Mouse (Mus musculus) hematopoietic stem cell, adult 5-6 weeks (primary cell): Measurements from ENCODE around the gene Galns. TPM values are rescaled to one million over a fixed set of nuclear protein-coding genes. Genes with fewer than 3 reads are reported as not detected.
A peak's percentile ranks its signal among the peaks of the same experiment; 100 is the strongest.

Experiments
- ATAC-seq, 2 experiments: fragments of 125-278 bp in 1 of 2; replicated peaks in 1 of 2; 2 replicates each; pipeline ENCODE4 v1.8.0; 2016 to 2017; ENCODE audit warnings: inconsistent platforms in 2 of 2, mild to moderate bottlenecking in 2 of 2, moderate number of reproducible peaks in 2 of 2, low read depth in 1 of 2, moderate TSS enrichment in 1 of 2; ENCODE audit not compliant: low FRiP score in 2 of 2, poor library complexity in 2 of 2, severe bottlenecking in 2 of 2, insufficient read depth in 1 of 2, low TSS enrichment in 1 of 2
- total RNA-seq: library from RNA; stranded (forward); fragments of 172-1452, 232-1000 nt; gene quantifications from 2 replicates; pipeline ENCODE4 v1.2.3, GENCODE M21; 2017

Galns gene
- total RNA-seq, 1 experiment from 2014 or later = 13.9 TPM

GRCm38 (mm10) chr8:122610612-122611277, 518 bp downstream of the Galns start:
- peak; percentile 25 to 45 for ATAC-seq

GRCm38 (mm10) chr8:122610209-122610608, 1.1 kb downstream of the Galns start:
- no peak for ATAC-seq

DNA sequence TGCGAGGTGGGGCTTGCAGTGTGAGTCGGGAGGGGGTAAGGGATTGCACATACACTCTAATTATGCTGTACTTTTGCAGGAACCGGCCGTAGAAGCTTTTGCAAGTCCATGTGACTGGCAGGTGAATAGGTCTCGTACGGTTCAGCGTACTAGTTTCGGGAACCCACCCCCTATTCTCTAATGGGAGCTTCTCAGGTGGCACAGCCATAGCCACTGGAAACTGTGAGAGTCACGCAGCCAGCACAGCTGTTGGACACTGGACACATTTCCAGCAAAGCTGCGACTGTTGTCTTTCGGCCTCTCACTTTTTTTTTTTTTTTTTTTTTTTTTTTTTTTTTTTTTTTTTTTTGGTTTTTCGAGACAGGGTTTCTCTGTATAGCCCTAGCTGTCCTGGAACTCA, 4.5 kb downstream of the Galns start:
- ATAC-seq = no peak

GRCm38 (mm10) chr8:122605367-122605766, 5.9 kb downstream of the Galns start:
- no peak for ATAC-seq

- ATAC-seq = no peak
Measured at GRCm38 (mm10) chr8:122604640-122605039, 6.6 kb downstream of the Galns start.

- no peak for ATAC-seq
Measured at GRCm38 (mm10) chr8:122600666-122601065, 10.6 kb downstream of the Galns start.

DNA sequence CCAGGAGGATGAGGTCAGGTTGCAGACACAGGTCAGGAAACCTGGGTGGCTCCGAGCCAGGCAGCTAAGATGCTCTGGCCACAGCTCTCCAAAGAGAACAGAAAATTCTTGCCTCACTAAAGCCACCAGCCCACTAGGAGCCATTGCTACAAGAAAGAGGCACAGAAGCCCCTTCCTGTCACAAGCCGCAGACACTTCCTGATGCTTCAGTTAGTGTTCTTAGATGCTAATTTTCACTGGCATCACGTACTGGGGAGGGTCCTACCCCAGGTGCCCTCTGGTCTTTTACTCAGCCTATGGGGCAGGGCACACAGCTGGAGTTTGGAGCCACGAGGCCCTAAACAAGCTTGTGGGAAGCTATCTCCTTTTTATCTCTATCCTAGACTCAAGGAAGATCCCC, 15.2 kb downstream of the Galns start:
- ATAC-seq = peak in 1 of 2 experiments; percentile 26; a peak in 1 of 4 replicates

DNA sequence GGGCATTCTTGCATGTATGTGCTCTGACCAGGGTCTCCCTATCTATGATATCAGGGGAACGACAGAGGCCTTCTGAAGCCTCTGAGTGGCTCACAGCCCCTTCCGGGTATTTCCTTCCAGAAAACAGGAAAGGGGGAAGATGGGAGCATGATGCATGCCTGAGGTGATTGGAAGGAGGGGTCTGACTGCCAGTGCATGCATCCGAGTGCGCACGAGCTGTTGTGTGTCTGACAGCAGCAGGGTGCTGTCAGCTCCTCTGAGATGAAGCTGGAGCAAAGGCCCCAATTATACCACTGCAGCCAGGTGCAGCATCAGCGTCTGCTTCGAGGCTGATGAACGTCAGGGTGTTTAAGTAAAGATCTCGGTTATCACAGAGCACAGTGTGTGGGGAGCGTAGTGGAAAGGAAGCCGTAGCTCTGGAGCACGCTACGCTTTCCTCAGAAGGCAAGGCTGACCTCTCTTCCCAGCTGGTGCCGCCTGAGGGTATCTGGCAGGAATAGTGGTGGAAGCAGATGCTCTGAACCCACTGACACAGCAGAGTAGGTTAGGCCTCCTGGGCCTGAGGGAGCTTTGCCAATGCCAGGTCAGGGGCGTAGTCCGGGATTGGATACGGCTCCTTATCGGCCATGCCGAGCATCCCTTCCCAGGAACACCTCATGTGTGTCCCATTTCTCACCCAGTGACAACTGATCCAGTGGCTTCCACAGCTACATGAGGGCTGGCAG, 17.3 kb downstream of the Galns start:
- ATAC-seq = no peak

GRCm38 (mm10) chr8:122593240-122593639, 18.0 kb downstream of the Galns start:
- peak; percentile 43; a peak in 1 of 4 replicates for ATAC-seq

GRCm38 (mm10) chr8:122586749-122587148, 24.5 kb downstream of the Galns start:
- no peak for ATAC-seq

GRCm38 (mm10) chr8:122586171-122586570, 25.1 kb downstream of the Galns start:
- ATAC-seq = no peak

- ATAC-seq = no peak
Measured at GRCm38 (mm10) chr8:122585411-122585891, 25.8 kb downstream of the Galns start.

GRCm38 (mm10) chr8:122584981-122585380, 26.3 kb downstream of the Galns start:
- no peak for ATAC-seq

GRCm38 (mm10) chr8:122580926-122581325, 30.3 kb downstream of the Galns start:
- ATAC-seq = no peak

DNA sequence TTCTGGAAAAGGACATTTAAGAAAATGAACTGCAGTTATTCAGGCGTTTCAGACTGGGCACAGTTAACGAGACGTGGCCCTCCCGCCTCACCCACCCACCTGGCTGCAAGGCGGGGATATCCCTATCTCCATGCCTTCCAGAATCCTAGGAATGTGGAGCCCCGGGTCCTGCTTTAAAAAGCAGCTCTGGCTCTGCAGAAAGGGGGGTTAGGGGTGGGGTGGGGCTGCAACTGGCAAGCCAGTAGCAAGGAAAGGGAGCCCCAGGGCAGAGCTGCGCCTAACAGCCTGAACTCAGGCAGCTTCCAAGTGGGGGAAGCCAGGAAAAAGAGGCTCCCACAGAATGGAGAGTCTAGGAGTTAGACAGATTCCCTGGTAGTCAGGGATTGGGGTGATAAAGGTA, 32.1 kb downstream of the Galns start:
- ATAC-seq = no peak

DNA sequence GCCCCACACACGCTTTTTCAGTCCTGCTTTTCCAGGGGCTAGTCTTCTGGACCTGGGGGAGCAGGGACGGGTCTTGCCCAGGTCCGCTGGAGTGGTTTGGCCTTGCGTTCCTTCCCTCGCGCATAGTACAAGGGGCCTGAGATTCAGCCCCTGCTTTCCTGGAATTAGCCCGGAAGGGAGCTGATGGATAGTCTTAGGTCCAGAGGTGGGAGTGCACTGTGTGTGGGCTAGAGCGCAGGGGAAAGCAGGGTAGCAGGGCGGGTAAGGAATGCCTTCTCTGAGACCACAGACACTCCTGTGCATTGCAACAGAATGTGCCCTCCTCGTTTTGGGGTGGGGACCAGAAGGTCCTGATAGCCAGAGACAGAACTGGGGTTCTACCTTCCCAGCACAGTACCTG, 34.1 kb downstream of the Galns start:
- ATAC-seq = no peak

DNA sequence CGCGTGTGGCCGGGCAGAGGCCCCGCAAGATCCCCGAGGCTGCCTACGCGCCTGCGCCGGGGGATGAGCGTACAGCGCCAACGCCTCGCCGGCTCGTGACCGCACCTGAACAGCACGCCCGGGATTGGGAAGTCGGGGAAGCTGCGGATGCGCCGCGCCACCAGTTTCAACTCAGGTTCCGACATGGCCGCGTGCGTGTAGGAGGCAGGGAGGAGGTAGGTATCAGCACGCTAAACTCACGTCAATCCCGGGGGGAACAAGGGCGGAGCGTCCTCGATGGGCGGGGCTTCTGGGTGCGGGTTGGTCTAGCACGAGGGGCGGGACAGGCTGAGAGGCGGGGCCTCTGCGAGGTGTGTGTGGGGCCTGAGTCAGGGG, 34.6 kb downstream of the Galns start, which contains the start of gene Aprt:
Gene Aprt, minus strand, starts transcription at position 262 of the 375 bp plus-strand sequence.
- ATAC-seq = peak; percentile 88 to 96

- no peak for ATAC-seq
Measured at GRCm38 (mm10) chr8:122575735-122576647, 35.3 kb downstream of the Galns start.
